Mouse (Mus musculus) liver, embryonic 11.5 days (tissue): ENCODE measurements around the gene 7530416G11Rik. TPM values are rescaled to one million over a fixed set of nuclear protein-coding genes. Genes with fewer than 3 reads are reported as not detected.

Experiments
- ATAC-seq: fragments of 200-750 bp; cut with Nextera tagmentation; replicated peaks from 2 replicates; pipeline ENCODE4 v1.8.0; 2017; ENCODE audit warnings: moderate number of reproducible peaks, mild to moderate bottlenecking, moderate TSS enrichment, moderate library complexity; ENCODE audit not compliant: low FRiP score
- DNase-seq: peaks from one replicate; pipeline ENCODE4 v3.0.0-alpha.2; 2017; ENCODE audit warnings: low spot score
- H3K27ac ChIP-seq: fragments of 300-500 bp; sonication (generic); 2 replicates; pipeline ENCODE4 v1.5.1; 2014; ENCODE audit warnings: mild to moderate bottlenecking, low read depth, low read length, control low read depth
- H3K27me3 ChIP-seq: fragments of 300-500 bp; sonication (generic); replicated peaks from 2 replicates; pipeline ENCODE4 v1.6.1; 2014; ENCODE audit warnings: low read length, mixed read lengths; ENCODE audit not compliant: control insufficient read depth, insufficient read depth
- H3K36me3 ChIP-seq: fragments of 300-500 bp; sonication (generic); 2 replicates; pipeline ENCODE4 v1.6.1; 2014; ENCODE audit warnings: mild to moderate bottlenecking, low read length, moderate library complexity, mixed read lengths; ENCODE audit not compliant: control insufficient read depth, insufficient read depth
- H3K4me1 ChIP-seq: fragments of 300-500 bp; sonication (generic); replicated peaks from 2 replicates; pipeline ENCODE4 v1.6.1; 2014; ENCODE audit warnings: low read length, mixed read lengths; ENCODE audit not compliant: control insufficient read depth, insufficient read depth
- H3K4me2 ChIP-seq: fragments of 300-500 bp; sonication (generic); 2 replicates; pipeline ENCODE4 v1.6.1; 2014; ENCODE audit warnings: mild to moderate bottlenecking, control low read depth, moderate library complexity
- H3K4me3 ChIP-seq: fragments of 300-500 bp; sonication (generic); 2 replicates; pipeline ENCODE4 v1.5.1; 2014; ENCODE audit warnings: low read depth, low read length, control low read depth
- H3K9ac ChIP-seq: fragments of 300-500 bp; sonication (generic); 2 replicates; pipeline ENCODE4 v1.6.1; 2014; ENCODE audit warnings: low read depth, low read length, control low read depth
- H3K9me3 ChIP-seq: fragments of 300-500 bp; sonication (generic); 2 replicates; pipeline ENCODE4 v1.6.1; 2016; ENCODE audit warnings: low read length, inconsistent platforms, mixed read lengths; ENCODE audit not compliant: control insufficient read depth
- WGBS: fragments of 180-500 bp; shearing (Covaris S2); extraction: QIAGEN DNeasy Blood & Tissue Kit; methylation state at CpG from one replicate; pipeline ENCODE4 v1.1.7; 2014; 5-methylcytosine and 5-hydroxymethylcytosine counted together
- polyA plus RNA-seq: library from polyadenylated mRNA; unstranded; fragments of >200 nt; fragmentation: Nextera tagmentation; extraction: Ambion mirVana; gene quantifications from 2 replicates; pipeline ENCODE4 v1.2.1, GENCODE M21; 2014

7530416G11Rik gene
- polyA plus RNA-seq, 1 experiment from 2014 or later = not detected

DNA sequence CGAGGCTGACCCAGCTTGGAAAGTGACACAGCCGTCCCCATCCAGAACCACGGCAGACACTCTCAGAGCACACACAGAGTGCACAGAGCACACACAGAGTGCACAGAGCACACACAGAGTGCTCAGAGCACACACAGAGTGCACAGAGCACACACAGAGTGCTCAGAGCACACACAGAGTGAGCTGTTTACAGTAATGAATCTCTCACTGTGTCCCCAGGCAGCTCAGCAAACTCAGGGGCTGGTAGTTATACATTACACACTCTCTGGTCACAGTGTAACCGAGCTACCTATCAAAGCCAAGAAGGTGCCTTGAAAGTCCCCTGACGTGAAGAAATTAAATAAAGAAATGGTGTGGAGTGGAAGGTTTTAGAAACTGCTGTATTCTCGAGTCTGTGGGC, 33.6 kb downstream of the 7530416G11Rik start:
- H3K4me2 ChIP-seq = no peak overlapping the region
- H3K27me3 ChIP-seq = no peaks in the 10 kb centered on the region
- 0 out of 2 replicates have a peak overlapping the region, but pooled peaks have one; percentile 8 for H3K27ac ChIP-seq
- WGBS = 78% methylated on average over 6 of the region's 6 CpGs
- no peaks in the 10 kb centered on the region for H3K4me1 ChIP-seq
- H3K9me3 ChIP-seq = no peaks in the 10 kb centered on the region
- no peak overlapping the region for H3K4me3 ChIP-seq
- no peak for DNase-seq
- peaks cover 4% of the 10 kb centered on the region; the same call in 1 of the 2 replicates for H3K36me3 ChIP-seq
- H3K9ac ChIP-seq = no peak overlapping the region
- ATAC-seq = no peak

DNA sequence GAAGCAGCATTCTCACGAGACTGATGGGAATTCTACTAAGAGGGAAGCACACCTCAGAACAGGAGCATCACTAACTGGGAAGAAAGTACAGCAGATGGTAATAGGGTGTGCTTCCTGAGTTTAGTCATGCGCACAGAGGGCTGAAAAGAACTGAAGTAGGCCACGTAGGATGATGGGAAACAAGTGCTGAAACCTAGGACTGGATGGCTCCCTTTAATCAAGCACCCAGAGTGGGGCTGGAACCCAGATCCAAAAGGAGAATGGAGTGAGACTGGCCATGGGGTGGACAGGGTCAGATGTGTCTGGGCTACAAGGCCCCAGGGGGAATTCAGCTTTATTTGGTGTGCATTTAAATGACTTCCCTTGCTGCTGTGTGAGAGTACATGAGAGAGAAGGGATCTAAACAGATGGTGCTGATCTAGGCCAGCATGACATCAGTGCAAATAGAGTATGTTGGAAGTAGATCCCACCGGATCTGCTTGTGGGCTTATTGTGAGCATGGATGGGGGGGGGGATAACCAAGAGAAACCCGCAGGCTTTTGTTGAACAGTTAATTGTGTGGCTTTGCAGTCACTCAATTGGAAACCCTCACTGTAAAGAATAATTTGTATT, 36.5 kb downstream of the 7530416G11Rik start:
- Histone ChIP-seq H3K4me1 (no peaks in the 10 kb centered on the region), H3K4me2 (no peak overlapping the region), H3K9ac (no peak overlapping the region), H3K4me3 (no peak overlapping the region), H3K9me3 (no peaks in the 10 kb centered on the region), H3K27me3 (no peaks in the 10 kb centered on the region), H3K36me3 (peaks cover 9% of the 10 kb centered on the region; the same call in 1 of the 2 replicates), H3K27ac (no peak overlapping the region)
- 89% methylated on average over 5 of the region's 5 CpGs for WGBS
- ATAC-seq = no peak
- no peak for DNase-seq

DNA sequence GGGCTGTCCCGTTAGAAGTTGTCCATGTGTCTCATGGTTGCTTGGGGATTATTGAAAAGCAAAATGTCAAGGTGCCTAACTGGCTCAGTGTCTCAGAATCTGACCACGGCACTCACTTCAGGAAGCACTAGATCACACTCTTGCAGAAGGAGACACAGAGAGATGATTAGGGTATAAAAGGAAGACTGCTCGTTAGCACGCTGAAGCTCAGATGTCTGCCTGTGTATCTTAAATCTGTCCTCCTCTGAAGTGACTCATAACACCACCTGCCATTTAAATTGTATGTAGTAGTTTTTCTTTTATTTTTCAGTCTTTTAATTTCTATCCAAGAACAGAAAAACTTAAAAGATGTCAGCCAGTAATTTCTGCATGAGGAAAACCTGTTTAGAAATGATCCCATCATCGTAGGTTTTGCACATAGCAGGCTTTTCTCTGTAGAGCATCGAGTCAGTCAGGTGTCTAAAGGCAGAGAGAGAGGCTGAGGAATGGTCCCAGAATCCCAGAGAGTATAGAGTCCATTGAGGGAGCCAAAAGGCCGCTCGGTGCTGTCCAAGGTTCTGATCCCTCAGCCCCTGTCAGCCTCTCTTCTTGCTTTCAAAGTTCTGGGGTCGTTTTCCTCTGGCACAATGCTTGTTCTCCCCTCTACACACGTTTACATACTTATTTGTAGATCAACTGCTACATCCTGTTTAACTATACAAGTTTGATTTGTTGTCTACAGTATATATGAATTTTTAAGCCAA, 38.0 kb downstream of the 7530416G11Rik start:
- DNase-seq (no peak), ATAC-seq (no peak)
- no peak overlapping the region for H3K27ac ChIP-seq
- WGBS = 71% methylated on average over 10 of the region's 10 CpGs
- H3K4me2 ChIP-seq = no peak overlapping the region
- peaks cover 9% of the 10 kb centered on the region; the same call in 1 of the 2 replicates for H3K36me3 ChIP-seq
- no peaks in the 10 kb centered on the region for H3K4me1 ChIP-seq
- H3K4me3 ChIP-seq = no peak overlapping the region
- no peaks in the 10 kb centered on the region for H3K9me3 ChIP-seq
- no peaks in the 10 kb centered on the region for H3K27me3 ChIP-seq
- H3K9ac ChIP-seq = no peak overlapping the region

DNA sequence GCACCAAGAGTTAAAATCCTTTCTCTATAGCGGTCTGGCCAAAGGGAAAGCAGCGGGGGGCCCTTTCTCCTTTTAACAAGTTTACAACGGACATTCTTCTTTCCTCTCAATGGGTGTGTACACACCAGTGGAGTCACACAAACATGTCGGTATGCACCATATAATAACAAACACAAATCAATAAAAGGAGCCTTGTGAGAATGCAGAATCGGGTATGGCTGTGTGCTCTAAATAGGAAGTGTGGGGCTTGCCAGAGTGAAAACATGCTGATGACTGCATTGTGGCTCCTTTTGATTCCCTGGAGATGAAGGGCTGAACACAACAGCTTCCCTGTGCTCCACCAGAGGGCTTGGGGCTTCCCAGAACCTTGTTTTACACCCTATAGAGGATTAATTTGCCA, 38.8 kb downstream of the 7530416G11Rik start:
- WGBS = 59% methylated on average over 5 of the region's 5 CpGs
- DNase-seq = no peak
- no peaks in the 10 kb centered on the region for H3K4me1 ChIP-seq
- no peak overlapping the region for H3K9ac ChIP-seq
- no peak for ATAC-seq
- no peaks in the 10 kb centered on the region for H3K27me3 ChIP-seq
- no peak overlapping the region for H3K4me3 ChIP-seq
- no peak overlapping the region for H3K4me2 ChIP-seq
- no peaks in the 10 kb centered on the region for H3K9me3 ChIP-seq
- H3K27ac ChIP-seq = no peak overlapping the region
- peaks cover 9% of the 10 kb centered on the region; the same call in 1 of the 2 replicates for H3K36me3 ChIP-seq

DNA sequence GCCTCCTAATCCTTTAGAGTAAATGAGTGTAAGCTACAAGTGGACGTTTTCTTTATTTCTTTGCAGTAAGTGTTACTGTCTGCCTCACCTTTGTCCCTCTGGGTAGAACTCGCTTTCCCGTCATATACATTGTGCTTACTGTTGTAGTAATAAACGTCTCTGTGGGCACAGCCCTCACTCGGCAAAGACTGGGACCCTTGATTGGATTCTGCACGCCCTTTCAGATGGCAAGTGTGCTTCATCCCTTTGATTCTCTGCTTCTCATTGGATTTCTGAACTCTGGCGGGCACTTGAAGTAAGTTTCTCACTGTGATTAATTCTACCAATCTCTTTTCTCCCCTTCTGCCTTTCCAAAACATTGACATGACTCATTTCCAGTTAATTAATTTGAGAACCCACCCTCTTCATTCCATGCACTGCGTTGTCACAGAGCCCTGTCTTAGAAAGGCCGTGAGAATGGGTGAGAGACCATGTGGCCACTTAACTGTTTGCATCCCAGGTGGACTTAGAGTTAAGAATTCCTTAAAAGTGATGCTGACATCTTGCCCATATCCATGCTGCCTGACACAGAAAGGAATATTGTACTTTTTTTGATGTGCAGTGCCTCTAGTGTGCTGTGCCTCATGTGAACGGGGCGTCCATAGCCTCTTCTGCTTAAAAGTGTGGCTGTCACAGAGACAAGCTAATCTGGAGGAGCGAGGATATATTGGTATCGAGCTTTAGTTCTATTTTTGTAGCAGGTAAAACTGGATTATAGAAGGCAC, 39.8 kb downstream of the 7530416G11Rik start:
- Histone ChIP-seq H3K27me3 (no peaks in the 10 kb centered on the region), H3K4me2 (no peak overlapping the region), H3K4me1 (no peaks in the 10 kb centered on the region), H3K4me3 (no peak overlapping the region), H3K9ac (no peak overlapping the region), H3K36me3 (peaks cover 9% of the 10 kb centered on the region; the same call in 1 of the 2 replicates), H3K27ac (no peak overlapping the region), H3K9me3 (no peaks in the 10 kb centered on the region)
- DNase-seq (no peak), ATAC-seq (no peak)
- WGBS = 83% methylated on average over 13 of the region's 13 CpGs

DNA sequence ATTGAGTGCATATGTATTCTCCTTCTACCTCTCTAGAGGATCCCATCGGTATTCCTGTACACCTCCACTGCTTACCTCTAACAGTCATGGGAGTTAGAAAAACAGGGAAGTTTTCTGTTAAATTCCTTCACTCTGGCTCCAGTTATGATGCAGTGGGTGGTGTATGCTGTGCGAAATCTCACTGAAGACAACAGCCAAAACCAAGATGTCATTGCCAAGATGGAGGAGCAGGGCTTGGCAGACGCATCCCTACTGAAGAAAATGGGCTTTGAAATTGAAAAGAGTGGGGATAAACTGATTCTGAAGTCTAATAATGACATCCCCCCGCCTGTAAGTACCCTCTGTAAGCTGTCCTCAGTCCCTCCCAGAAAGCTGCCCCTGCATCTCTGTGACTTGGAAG, 40.9 kb downstream of the 7530416G11Rik start:
- H3K9me3 ChIP-seq = no peaks in the 10 kb centered on the region
- H3K27me3 ChIP-seq = no peaks in the 10 kb centered on the region
- H3K4me2 ChIP-seq = no peak overlapping the region
- H3K27ac ChIP-seq = no peak overlapping the region
- WGBS = 86% methylated on average over 4 of the region's 4 CpGs
- DNase-seq (no peak), ATAC-seq (no peak)
- no peaks in the 10 kb centered on the region for H3K4me1 ChIP-seq
- peaks cover 9% of the 10 kb centered on the region; the same call in 1 of the 2 replicates for H3K36me3 ChIP-seq
- H3K9ac ChIP-seq = no peak overlapping the region
- no peak overlapping the region for H3K4me3 ChIP-seq

DNA sequence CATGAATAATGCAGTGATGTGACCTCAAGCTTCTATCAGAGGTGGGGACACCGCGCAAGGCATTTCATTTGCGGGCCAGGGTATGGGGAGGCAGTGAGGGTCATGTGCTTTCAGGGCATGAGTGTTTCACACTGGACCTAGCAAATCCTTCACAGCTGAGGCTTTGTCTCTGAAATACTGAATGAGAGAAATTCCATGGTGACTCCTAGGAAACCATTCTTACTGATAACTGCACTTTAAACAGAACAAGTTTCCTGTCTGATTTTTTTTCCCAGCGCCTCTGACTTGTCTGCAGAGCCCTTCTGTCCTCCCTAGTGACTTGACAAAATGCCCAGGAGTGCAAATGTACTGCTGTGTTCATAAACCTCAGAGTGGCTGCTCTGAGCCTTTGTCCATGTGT, 41.5 kb downstream of the 7530416G11Rik start:
- Histone ChIP-seq H3K4me2 (no peak overlapping the region), H3K36me3 (peaks cover 7% of the 10 kb centered on the region; the same call in 1 of the 2 replicates), H3K9me3 (no peaks in the 10 kb centered on the region), H3K4me3 (no peak overlapping the region), H3K27ac (no peak overlapping the region), H3K27me3 (no peaks in the 10 kb centered on the region), H3K4me1 (no peaks in the 10 kb centered on the region), H3K9ac (no peak overlapping the region)
- no peak for ATAC-seq
- 70% methylated on average over 4 of the region's 4 CpGs for WGBS
- no peak for DNase-seq

DNA sequence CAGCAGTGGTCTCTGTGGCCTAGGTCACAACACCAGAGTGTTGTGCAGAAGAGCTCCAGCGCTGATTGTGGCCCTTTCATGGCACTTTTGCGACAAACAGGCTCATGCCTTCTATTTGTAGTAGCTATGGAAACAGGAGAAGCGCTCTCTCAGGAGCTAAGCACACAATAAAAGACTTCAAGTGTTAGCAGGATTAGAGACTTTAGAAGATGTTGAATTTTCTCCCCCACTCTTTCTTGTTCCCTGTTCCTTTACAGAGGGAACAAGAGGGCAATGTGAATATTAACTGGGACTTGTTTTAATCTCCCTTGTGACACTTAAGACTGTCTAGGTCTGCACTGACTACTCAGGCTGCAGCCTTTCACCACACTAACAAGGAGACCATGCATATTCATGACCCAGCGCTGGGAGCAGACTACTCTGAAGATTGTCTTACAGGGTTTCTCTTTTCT, 44.4 kb downstream of the 7530416G11Rik start:
- Histone ChIP-seq H3K4me1 (no peaks in the 10 kb centered on the region), H3K4me3 (no peak overlapping the region), H3K9me3 (no peaks in the 10 kb centered on the region), H3K36me3 (peaks cover 8% of the 10 kb centered on the region; the same call in 1 of the 2 replicates), H3K9ac (no peak overlapping the region), H3K27me3 (no peaks in the 10 kb centered on the region), H3K27ac (no peak overlapping the region), H3K4me2 (no peak overlapping the region)
- 62% methylated on average over 4 of the region's 4 CpGs for WGBS
- ATAC-seq (no peak), DNase-seq (no peak)
